Mouse (Mus musculus): ENCODE data around the gene Mapre1.
"Not testable (repeated sequence)": the region's sequence is repeated elsewhere in the genome, so short reads cannot be mapped to it uniquely, and the experiment has no call there.

Gene Mapre1

DNA sequence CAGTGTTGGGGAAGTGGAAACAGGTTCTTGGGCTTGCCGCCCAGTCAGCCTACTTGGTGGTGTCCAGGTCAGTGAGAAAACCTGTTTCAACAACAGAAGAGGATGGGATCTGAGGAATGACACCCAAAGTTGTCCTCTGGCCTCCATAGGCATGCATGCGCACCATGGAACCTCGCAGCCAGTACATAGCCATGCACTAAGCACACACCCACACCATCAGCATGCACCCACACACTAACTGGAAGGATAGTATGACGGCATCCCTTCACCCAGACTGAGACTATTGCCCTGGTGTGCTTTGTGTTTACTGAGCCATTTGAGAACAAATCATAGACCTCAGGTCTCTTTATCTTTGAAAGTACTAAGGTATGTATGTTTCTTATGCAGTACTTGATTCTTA lies 34.4 kb downstream of the Mapre1 start:
- in situ Hi-C loops (cut with MboI, MseI): no loop called here

DNA sequence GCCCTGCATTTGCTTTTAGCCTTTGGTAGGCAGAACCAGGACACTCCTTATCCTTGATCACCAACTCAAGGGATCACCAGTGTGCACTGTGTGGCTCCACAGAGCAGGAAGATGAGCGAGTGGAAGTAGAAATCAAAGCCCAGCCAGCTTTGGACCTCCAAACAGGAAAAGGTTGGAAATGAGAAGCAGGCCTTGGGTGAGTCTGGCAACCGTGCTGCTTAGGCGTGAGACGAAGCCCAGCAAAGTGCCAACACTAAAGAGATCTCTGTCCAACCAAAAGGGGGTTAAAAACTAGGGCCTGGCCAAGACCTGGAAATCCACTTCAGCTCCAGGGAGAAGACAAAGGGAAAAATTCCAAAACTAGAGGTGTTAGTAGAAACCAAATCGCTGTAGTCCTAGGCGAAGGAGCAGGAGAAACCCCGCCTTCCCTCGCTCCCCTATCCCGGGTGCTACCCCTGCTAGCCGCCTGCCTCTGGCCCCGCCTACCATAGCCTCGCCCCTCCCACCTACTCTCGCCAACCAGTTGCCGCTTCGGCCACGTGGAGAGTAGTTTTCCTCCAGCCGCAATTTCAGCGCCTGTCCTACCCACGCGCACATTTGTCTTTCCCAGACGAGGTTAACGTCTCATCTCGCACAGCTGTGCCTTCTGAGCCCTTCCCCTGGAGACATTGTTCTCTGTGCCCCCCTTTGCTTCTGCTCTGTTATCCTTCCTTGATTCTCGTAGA lies 37.7 kb downstream of the Mapre1 start:
- in situ Hi-C loops (cut with MboI, MseI): no loop called here

DNA sequence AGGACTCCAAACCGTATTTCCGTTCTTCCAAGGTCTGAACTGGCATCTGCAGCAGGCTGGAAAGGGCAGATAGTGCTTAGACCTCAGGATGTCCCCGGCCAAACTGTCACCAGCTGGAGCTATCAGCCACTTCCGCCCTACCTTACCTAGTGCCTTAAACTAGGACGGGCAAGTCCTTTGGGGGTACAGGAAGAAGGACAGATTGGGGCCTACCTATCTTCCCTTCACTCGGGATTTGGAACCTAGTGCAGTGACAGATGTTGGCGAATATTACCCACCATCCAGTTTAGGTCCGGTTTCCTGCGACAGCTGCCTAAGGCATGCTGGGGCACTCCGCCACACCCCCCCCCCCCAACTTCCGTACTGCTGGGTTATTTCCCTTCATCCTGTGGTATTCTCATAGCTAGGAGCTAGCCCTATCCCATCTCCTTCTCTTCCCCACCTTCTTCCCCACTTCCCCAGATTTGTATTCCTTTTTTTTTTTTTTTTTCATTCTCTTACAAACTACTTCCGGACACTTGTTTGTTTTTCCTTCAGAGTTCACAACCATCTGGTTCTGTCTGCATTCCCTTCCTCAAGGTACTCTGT lies 38.4 kb downstream of the Mapre1 start, which contains the start of gene Efcab8:
Efcab8 (plus strand) TSS at position 538 of the 588 bp plus-strand sequence.
- in situ Hi-C loops (cut with MboI, MseI): no loop called here

- in situ Hi-C loops (cut with MboI, MseI): no loop called here
These were observed 40.1 kb downstream of the Mapre1 start for GRCm38 (mm10) chr2:153781181-153781580.

DNA sequence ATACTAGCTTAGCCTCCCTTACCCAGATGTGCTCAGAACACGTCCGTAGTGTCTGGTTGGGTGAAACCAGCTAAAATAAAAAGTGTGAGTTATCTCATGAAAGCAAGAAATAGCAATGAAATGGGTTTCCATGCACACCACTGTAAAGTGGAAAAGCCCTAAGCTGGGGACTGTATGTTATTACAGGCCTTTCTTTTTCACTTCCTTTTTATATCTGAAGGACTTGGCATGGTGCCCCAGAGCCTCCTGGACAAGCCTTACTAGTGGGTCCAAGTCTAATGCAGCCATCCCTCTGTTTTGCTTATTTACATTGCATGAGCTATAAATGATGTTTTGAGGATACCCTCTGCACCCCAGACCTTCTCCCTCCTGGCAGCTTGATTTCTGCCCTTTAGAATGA lies 43.6 kb downstream of the Mapre1 start:
- in situ Hi-C loops (cut with MboI, MseI): loop anchor here in 1 of 2 experiments (5.0 kb wide), 1 partner anchor 87 kb away; the partner anchor contains the start of gene Dnmt3c

- in situ Hi-C loops (cut with MboI, MseI): no loop called here
These were observed 52.3 kb downstream of the Mapre1 start for GRCm38 (mm10) chr2:153793366-153793765.

DNA sequence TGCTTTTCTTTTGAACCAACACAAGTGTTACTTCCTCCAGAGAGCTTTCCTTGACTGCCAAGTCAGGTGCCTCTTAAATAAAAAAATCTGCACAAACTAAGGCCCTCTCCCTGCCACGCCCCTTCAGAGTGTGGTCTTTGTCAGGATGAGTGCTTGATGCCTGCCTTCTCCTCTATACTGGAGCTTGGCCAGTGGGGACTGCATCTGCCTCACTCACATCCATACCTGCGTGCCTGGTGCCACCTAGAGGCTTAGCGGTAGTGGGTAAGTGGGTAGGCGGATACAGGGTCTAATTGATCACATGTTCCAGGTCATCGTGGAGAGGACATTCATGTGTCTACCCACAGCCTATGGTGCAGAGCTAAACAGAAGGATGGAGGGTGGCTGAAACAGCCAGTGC lies 54.0 kb downstream of the Mapre1 start:
- in situ Hi-C loops (cut with MboI, MseI): no loop called here

GRCm38 (mm10) chr2:153807464-153807863 lies 66.4 kb downstream of the Mapre1 start:
- in situ Hi-C loops (cut with MboI, MseI): not testable (repeated sequence)

- in situ Hi-C loops (cut with MboI, MseI): no loop called here
These were observed 67.1 kb downstream of the Mapre1 start for GRCm38 (mm10) chr2:153808146-153808545.

- in situ Hi-C loops (cut with MboI, MseI): no loop called here
These were observed 67.8 kb downstream of the Mapre1 start for GRCm38 (mm10) chr2:153808841-153809240.

DNA sequence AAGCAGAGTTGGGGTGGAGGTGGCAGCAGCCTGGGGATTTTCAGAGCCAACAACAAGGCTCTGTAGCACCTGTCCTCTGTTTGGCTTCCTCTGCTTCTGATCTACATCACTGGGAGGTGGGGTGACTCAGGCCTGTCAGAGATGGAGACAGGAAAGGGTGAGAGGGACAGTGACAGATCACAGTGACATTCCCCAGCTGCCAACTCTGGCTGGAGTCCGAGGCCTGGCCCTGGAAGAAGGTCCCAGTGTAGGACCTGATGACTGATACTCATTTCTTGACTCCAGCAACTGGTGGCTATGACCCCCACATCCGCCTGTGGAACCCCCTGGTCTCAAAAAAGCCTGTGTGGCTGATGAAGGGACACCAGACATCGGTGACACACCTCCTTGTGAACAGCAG lies 68.8 kb downstream of the Mapre1 start:
- in situ Hi-C loops (cut with MboI, MseI): no loop called here

- in situ Hi-C loops (cut with MboI, MseI): no loop called here
These were observed 81.0 kb downstream of the Mapre1 start for GRCm38 (mm10) chr2:153822005-153822543.

Measured in T-helper 17 cell (primary cell).